Mouse (Mus musculus) stomach, postnatal 0 days (tissue): Measurements from ENCODE around the gene Ash1l. TPM values are rescaled to one million over a fixed set of nuclear protein-coding genes. Genes with fewer than 3 reads are reported as not detected.
A peak's percentile ranks its signal among the peaks of the same experiment; 100 is the strongest.

ENCODE experiments used
- ATAC-seq: fragments of 200-750 bp; cut with Nextera tagmentation; 2 replicates; pipeline ENCODE4 v1.8.0; 2017; ENCODE audit not compliant: low FRiP score, low TSS enrichment
- DNase-seq: peaks from one replicate; pipeline ENCODE4 v3.0.0-alpha.2; 2016; ENCODE audit warnings: low spot score
- H3K27ac ChIP-seq: fragments of 300-500 bp; sonication (generic); replicated peaks from 2 replicates; pipeline ENCODE4 v1.5.1; 2014; ENCODE audit warnings: mild to moderate bottlenecking, control low read depth
- H3K27me3 ChIP-seq: fragments of 300-500 bp; sonication (generic); 2 replicates; pipeline ENCODE4 v1.6.1; 2014; ENCODE audit warnings: low read length; ENCODE audit not compliant: control insufficient read depth, insufficient read depth
- H3K36me3 ChIP-seq: fragments of 300-500 bp; sonication (generic); 2 replicates; pipeline ENCODE4 v1.6.1; 2014; ENCODE audit warnings: low read length, mixed read lengths; ENCODE audit not compliant: control insufficient read depth, insufficient read depth
- H3K4me1 ChIP-seq: fragments of 300-500 bp; sonication (generic); replicated peaks from 2 replicates; pipeline ENCODE4 v1.6.1; 2014; ENCODE audit warnings: antibody characterized with exemption; ENCODE audit not compliant: control insufficient read depth, insufficient read depth
- H3K4me2 ChIP-seq: fragments of 300-500 bp; sonication (generic); replicated peaks from 2 replicates; pipeline ENCODE4 v1.6.1; 2014; ENCODE audit warnings: low read depth, mild to moderate bottlenecking, control low read depth, moderate library complexity
- H3K4me3 ChIP-seq: fragments of 300-500 bp; sonication (generic); 2 replicates; pipeline ENCODE4 v1.5.1; 2014; ENCODE audit warnings: low read depth, low read length, control low read depth
- H3K9ac ChIP-seq: fragments of 300-500 bp; sonication (generic); 2 replicates; pipeline ENCODE4 v1.6.1; 2014; ENCODE audit warnings: mild to moderate bottlenecking, low read length, control low read depth, mixed read lengths
- H3K9me3 ChIP-seq: fragments of 300-500 bp; sonication (generic); 2 replicates; pipeline ENCODE4 v1.6.1; 2016; ENCODE audit warnings: low read length; ENCODE audit not compliant: control insufficient read depth
- CTCF ChIP-seq: IDR thresholded peaks from 2 replicates; pipeline ENCODE4 v1.5.1; 2016; ENCODE audit warnings: antibody characterized with exemption, low read depth, mild to moderate bottlenecking, moderate library complexity
- EP300 ChIP-seq: optimal IDR thresholded peaks from 2 replicates; pipeline ENCODE3; 2016; ENCODE audit warnings: antibody characterized with exemption
- WGBS: fragments of 180-500 bp; shearing (Covaris S2); extraction: QIAGEN DNeasy Blood & Tissue Kit; methylation state at CpG from one replicate; pipeline ENCODE4 v1.1.7; 2014; 5-methylcytosine and 5-hydroxymethylcytosine counted together
- polyA plus RNA-seq: library from polyadenylated mRNA; unstranded; fragments of >200 nt; fragmentation: Nextera tagmentation; extraction: Ambion mirVana; gene quantifications from 2 replicates; pipeline ENCODE4 v1.2.1, GENCODE M21; 2015

The Ash1l gene
- polyA plus RNA-seq, 1 experiment from 2014 or later: 9.2 TPM

DNA sequence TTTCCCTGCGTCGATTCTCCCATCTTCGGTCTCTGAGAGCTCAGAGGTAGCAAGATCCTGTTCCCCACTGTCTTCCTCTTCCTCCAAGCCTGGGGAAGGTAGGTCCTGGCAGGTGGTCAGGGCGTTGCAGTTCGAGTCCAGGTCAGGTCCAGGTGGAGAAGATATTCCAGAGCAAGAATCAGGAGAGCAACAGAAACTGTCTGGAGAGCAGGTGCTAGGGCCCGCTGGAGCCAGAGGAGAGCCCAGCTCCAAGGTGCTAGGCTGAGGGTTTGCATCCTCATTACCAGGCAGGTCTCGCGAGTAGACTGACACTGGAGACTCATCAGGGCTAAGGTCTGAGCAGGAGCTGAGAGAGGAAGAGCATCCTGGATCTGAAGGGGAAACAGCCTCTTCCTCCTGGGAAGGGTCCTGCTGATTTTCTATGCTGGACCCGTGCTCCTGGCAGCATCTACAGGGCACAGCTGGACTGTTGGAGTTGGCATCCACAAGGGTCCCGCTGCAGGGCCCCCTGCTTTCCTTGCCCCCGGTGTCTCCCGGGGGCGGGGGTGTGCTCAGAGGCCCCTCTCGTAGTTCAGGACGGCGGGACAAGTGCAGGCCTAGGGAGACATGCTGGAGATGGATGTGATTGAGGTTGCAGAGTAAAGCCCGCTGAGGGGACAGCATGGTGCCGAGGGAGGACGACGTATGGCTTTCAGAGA is 141.5 kb downstream of the Ash1l start:
- H3K9ac ChIP-seq: no peak overlapping the region
- H3K27me3 ChIP-seq: no peaks in the 10 kb centered on the region
- peaks cover 12% of the 10 kb centered on the region; the same call in 1 of the 2 replicates for H3K36me3 ChIP-seq
- ATAC-seq (no peak), DNase-seq (no peak)
- 30% methylated on average over 20 of the region's 20 CpGs for WGBS
- no peak overlapping the region for H3K27ac ChIP-seq
- H3K4me3 ChIP-seq: peak overlapping the region; percentile 64; the same call in 1 of the 2 replicates
- no peak for TF ChIP-seq EP300
- TF ChIP-seq CTCF: no peak
- H3K4me1 ChIP-seq: peaks cover 9% of the 10 kb centered on the region; the same call in 1 of the 2 replicates
- no peaks in the 10 kb centered on the region for H3K9me3 ChIP-seq
- peak overlapping the region; percentile 100 for H3K4me2 ChIP-seq

DNA sequence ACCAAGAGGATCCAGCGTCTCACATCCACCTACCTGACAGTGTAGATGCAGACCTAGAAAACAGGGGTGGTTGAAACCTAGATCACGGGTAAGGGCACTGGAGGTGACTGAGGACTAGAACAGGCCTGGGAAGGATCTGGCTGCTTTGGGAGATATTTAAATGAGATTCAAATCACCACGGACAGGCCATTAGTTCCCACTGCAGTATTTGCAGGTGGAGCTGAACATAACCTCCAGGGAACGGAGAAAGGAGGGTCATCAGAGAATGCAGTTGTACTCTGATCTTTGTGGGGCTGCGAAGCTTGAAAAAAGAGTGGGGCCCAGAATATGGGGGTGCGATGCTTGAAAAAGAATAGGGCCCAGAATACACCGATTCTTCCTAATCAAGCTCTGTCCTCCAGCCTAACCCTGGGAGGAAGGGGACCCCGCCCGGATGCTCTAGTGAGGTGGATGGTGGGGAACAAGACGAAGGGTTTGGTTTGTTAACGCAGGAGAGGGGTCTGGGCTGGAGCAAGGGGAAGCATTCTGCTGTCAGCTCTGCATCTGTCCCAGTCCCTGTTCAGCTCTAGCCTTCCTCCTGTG is 142.2 kb downstream of the Ash1l start:
- no peak for DNase-seq
- Histone ChIP-seq H3K27me3 (no peaks in the 10 kb centered on the region), H3K4me2 (peak overlapping the region; percentile 100), H3K4me3 (peak overlapping the region; percentile 29), H3K27ac (no peak overlapping the region), H3K9me3 (no peaks in the 10 kb centered on the region), H3K36me3 (peaks cover 15% of the 10 kb centered on the region; the same call in 1 of the 2 replicates), H3K9ac (0 out of 2 replicates have a peak overlapping the region, but pooled peaks have one; percentile 18), H3K4me1 (peaks cover 8% of the 10 kb centered on the region; the same call in 1 of the 2 replicates)
- ATAC-seq: no peak
- TF ChIP-seq CTCF (no peak), EP300 (no peak)
- 38% methylated on average over 11 of the region's 11 CpGs for WGBS

DNA sequence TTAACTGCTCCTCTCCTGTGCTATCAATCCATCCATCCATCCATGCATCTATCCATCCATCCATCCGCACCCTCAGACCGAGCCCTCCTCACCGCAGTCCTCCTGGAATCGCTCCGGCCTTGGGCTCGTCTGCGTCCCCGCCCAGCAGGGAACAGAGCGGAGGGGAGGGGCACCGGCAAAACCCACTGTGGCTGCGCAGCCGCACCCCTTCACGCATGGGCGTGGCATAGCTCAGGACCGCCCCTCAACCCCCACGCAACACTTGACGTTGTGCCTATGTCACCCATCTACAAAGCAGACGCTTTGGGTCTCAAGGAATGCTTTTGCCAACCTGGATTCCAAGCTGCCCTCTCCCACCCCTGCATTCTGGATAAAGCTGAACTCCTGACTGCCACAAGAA is 142.8 kb downstream of the Ash1l start, which contains the start of gene Rusc1:
Gene Rusc1 (minus strand): TSS at position 137 of the 400 bp plus-strand sequence.
- ATAC-seq: peak; percentile 59; the same call in 1 of the 2 replicates
- Histone ChIP-seq H3K9ac (0 out of 2 replicates have a peak within 1 kb of the TSS, but pooled peaks have one; percentile 18), H3K4me3 (peak within 1 kb of the TSS; percentile 29), H3K36me3 (peaks cover 17% of the 10 kb centered on the region; the same call in 1 of the 2 replicates), H3K27me3 (no peaks in the 10 kb centered on the region), H3K27ac (no peak within 1 kb of the TSS), H3K4me1 (peaks cover 3% of the 10 kb centered on the region; the same call in 1 of the 2 replicates), H3K4me2 (peak within 1 kb of the TSS; percentile 100), H3K9me3 (no peaks in the 10 kb centered on the region)
- TF ChIP-seq EP300: no peak
- TF ChIP-seq CTCF: no peak
- peak; percentile 89 for DNase-seq
- 2% methylated on average over 18 of the region's 18 CpGs for WGBS

DNA sequence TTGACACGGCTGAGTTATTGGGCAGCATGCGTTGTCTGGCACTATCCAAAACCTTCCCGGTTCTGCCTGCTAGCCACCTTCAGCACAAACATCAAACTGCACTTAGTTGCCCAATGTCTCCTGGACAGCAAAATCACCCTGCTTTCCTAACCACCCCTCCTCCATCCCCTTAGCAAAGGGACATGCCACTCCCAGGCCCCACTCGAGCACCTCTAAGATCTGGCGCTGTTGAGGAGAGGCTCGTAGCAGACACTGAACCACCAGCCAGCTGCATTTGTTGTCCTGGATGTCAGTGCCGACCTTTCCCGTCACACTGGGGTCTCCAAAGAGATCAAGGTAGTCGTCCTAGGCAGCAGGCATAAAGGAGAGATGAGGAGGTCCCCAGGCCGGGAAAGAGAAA is 143.6 kb downstream of the Ash1l start:
- H3K36me3 ChIP-seq: peaks cover 21% of the 10 kb centered on the region; the same call in 1 of the 2 replicates
- no peak for TF ChIP-seq EP300
- TF ChIP-seq CTCF: no peak
- 82% methylated on average over 10 of the region's 10 CpGs for WGBS
- peaks cover 3% of the 10 kb centered on the region; the same call in 1 of the 2 replicates for H3K4me1 ChIP-seq
- H3K9me3 ChIP-seq: no peaks in the 10 kb centered on the region
- no peak overlapping the region for H3K27ac ChIP-seq
- DNase-seq (no peak), ATAC-seq (no peak)
- no peaks in the 10 kb centered on the region for H3K27me3 ChIP-seq
- no peak overlapping the region for H3K4me3 ChIP-seq
- no peak overlapping the region for H3K4me2 ChIP-seq
- H3K9ac ChIP-seq: no peak overlapping the region

- Histone ChIP-seq H3K27ac (peak within 1 kb of the TSS; percentile 37), H3K4me2 (peak within 1 kb of the TSS; percentile 82), H3K4me3 (peak within 1 kb of the TSS; percentile 60), H3K9me3 (no peaks in the 10 kb centered on the region), H3K27me3 (no peaks in the 10 kb centered on the region), H3K4me1 (peaks cover 2% of the 10 kb centered on the region; the same call in 1 of the 2 replicates), H3K36me3 (peaks cover 15% of the 10 kb centered on the region; the same call in 1 of the 2 replicates), H3K9ac (peak within 1 kb of the TSS; percentile 61)
- 21% methylated on average over 7 of the region's 7 CpGs for WGBS
- DNase-seq (no peak), ATAC-seq (no peak)
- TF ChIP-seq CTCF (no peak), EP300 (no peak)
Measured at GRCm38 (mm10) chr3:89100811-89101210, 150.4 kb downstream of the Ash1l start, which contains the start of gene Gm43738. Gm43738 (minus strand) TSS chr3:89101099.
